Mouse (Mus musculus) lung, postnatal 0 days (tissue): ENCODE results near the gene Fam129b.

ENCODE experiments used
- CTCF ChIP-seq: IDR thresholded peaks from 2 replicates; pipeline ENCODE4 v1.5.1; 2016; ENCODE audit warnings: antibody characterized with exemption, mild to moderate bottlenecking
- EP300 ChIP-seq: IDR thresholded peaks from 2 replicates; pipeline ENCODE4 v1.6.1; 2016; ENCODE audit warnings: antibody characterized with exemption, mild to moderate bottlenecking, control low read depth

GRCm38 (mm10) chr2:32838147-32838884 lies 37.6 kb upstream of the Fam129b start:
- TF ChIP-seq CTCF (no peak), EP300 (no peak)
